Mouse (Mus musculus) adrenal gland, postnatal 36 days (tissue): Measurements from ENCODE around the gene Hist1h4j. TPM values are rescaled to one million over a fixed set of nuclear protein-coding genes. Genes with fewer than 3 reads are reported as not detected.
"Not testable (repeated sequence)": the region's sequence is repeated elsewhere in the genome, so short reads cannot be mapped to it uniquely, and the experiment has no call there.

Experiments used
- DNase-seq, 2 experiments: peaks; one replicate each; pipeline ENCODE4 v3.0.0; 2021; ENCODE audit warnings: mixed read lengths in 1 of 2
- microRNA-seq: library from miRNA; unstranded; fragments of <30 nt; microRNA quantifications from one replicate; pipeline ENCODE4 v1.2.0, GENCODE M21; 2021
- total RNA-seq, 2 experiments: library from RNA; stranded (reverse); gene quantifications; 2 replicates each; pipeline ENCODE4 v1.2.3; 2021

Gene Hist1h4j
- total RNA-seq, 2 experiments from 2014 or later: 11.8 to 14.2 TPM

DNA sequence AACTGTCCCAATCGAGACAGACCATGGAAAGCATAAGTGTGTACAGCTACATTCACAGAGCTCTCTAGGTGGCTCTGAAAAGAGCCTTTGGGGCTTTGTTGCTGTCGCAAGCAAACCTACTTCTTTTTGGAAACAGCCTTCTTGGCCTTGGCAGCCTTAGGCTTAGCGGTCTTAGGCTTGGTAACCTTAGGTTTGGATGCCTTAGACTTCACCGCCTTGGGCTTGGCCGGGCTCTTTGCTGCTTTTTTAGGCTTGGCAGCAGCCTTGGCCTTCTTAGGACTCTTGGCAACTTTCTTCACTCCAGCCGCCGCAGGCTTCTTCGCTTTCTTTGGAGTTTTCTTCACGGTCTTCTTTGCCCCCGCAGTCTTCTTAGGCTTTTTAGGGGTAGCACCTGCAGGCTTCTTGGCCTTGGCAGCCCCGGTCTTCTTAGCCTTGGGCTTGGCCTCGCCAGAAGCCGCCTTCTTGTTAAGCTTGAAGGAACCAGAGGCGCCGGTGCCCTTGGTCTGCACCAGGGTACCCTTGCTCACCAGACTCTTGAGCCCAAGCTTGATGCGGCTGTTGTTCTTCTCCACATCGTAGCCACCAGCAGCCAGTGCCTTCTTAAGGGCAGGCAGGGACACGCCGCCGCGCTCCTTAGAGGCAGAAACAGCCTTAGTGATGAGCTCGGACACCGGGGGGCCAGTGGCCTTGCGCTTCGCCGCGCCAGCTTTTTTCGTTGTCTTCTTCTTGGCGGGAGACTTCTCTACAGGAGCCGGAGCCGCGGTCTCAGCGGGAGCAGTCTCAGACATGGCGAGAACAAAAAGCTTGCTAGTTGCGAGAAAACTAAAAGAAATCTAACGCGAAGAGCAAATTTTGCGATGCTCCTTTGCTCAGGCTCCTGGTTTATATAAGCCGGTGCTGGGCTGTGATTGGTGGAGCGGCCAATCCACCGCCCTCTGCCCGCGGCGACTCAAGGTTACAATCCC lies 45.2 kb downstream of the Hist1h4j start, which contains the start of gene Hist1h1b:
Gene Hist1h1b (minus strand): TSS at position 859 of the 965 bp plus-strand sequence.
- DNase-seq: peak; percentile 78 to 83

DNA sequence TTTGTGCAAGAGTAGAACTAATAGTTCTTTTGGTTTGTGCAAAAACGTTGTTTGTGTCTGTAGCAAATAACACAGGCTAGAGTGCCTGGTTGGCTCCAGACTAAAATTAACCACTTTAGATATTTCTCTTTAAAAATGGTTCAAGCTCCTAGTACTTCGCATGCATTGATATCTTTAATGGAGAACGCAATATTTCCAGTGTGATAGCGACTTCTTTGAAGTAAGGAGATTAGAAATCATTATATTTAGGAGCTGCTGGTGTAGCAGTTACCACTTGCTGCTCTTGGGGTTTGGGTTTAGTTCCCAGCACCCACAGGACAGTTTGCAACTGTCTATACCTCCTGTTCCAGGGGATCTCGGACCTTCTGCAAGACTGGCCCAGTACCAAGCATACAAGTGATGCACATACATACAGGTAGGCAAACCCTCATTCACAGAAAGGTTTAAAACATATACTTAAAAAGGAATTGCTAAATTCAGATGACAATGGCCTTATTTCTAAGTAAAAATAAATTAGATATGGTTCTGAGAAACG lies 46.2 kb downstream of the Hist1h4j start:
- no peak for DNase-seq

DNA sequence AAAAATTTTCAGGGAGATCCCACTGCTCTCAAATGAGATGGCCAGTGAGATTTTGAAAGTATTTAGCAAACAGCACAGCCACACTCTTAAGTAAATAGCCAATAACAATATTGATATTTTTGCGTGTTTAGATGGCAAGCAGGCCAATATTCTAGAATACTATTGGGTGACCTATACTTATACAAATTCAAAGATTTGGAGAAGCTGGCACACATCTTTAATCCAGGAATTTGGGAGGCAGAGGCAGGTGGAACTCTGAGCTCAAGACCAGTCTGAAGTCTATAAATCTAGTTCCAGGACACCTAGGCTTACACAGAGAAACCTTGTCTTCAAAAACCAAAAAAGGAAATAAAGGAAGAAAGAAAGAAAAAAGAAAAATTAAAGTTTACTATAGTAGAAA lies 46.8 kb downstream of the Hist1h4j start:
- no peak for DNase-seq

DNA sequence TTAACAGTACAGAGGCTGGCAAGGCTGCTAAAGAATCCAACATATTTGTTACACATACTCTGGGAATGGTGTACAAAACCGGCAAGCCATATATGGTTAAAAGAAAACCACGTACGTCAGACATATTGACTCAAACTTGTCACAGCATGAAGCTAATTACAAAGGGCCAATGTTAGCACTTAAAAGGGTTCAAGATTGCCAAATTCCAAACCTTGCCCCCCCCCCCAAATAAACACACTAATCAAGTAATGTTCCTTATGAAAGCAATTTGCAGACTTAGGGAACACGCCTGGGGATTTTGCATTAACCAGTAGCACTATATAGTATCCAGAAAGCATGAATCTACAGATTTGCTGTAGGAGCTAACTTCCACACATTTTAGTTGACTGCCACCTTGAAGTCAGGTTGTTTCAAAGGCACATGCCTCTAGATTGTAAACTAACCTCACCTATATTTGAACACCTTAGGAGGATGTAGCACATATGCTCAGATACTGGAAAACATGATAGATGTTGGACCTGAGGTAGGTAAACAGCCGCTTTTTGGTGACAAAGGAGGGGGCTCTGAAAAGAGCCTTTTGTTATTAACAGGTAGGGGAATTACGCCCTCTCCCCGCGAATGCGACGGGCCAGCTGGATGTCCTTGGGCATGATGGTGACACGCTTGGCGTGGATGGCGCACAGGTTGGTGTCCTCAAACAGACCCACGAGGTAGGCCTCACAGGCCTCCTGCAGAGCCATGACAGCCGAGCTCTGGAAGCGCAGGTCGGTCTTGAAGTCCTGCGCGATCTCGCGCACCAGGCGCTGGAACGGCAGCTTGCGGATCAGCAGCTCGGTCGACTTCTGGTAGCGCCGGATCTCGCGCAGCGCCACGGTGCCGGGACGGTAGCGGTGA lies 47.7 kb downstream of the Hist1h4j start:
- DNase-seq: not testable (repeated sequence)

DNA sequence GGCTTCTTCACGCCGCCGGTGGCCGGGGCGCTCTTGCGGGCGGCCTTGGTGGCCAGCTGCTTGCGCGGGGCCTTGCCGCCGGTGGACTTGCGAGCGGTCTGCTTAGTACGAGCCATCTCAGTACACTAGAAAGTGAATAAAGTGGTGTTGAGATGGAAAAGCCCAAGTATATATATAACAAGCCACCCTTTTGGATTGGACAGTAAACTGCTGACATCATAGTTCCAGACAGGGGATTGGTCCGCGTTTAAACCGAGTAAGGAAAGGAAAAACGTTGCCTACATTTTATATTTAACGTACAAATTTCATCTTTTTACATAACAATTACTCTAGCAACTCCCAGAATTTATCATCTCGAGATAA lies 48.4 kb downstream of the Hist1h4j start, which contains the start of gene Hist1h3i:
Gene Hist1h3i (minus strand): TSS at position 116 of the 363 bp plus-strand sequence.
- peak; percentile 42 to 58 for DNase-seq

DNA sequence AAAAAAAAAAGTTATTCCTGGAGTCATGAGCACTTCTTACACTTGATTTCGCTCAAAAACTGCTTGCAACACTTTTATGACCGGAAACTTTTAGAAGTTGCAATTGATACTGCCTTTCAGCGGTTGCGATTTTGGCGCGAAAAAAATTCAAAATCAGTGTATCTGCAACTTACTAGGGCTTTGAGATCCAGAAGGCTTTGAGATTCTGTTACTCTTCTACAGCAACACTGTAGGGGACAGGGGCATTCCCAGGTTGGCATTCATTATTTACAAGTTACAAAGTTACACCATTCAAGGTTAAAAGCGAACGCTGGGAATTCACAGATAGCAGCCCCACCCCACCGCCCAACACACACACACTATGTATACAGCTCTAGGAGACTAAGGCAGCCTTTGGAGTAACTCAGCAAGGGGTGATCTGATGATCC lies 48.9 kb downstream of the Hist1h4j start:
- DNase-seq: peak in 1 of 2 experiments; percentile 30

DNA sequence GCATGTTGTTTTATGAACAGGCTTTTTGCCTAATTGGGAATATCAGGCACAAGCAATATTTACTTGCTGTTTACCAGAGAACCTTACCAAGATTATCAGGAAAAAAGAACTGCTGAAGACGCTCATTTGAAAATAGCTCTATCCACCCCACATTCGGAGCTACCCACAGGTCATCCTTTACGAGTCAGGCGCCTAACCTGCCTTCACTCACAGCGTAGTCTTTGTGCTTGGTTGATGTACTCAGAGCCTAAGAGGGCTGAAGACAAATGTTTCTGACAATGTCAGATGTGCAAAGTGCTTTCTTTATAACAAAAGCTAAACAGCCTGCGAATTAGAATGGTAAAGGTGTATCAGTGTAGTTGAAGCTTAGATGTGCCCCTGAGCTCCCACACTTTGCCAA lies 49.4 kb downstream of the Hist1h4j start:
- no peak for DNase-seq

Small RNA genes lying within 50 kb of the gene (microRNA-seq; reads per million reads assigned to microRNA genes)
- gene Gm44357 (not detected), gene Gm44367 (not detected), gene Gm44454 (not detected)

Other genes with a start within 250 kb of the Hist1h4j start
- gene AK157302, start 239.8 kb upstream of the Hist1h4j start, total RNA-seq: 10 to 100 TPM; 11.0 to 12.8 TPM
- gene Gm11273, start 233.6 kb upstream of the Hist1h4j start, total RNA-seq: 10 to 100 TPM; 89.0 to 99.3 TPM
- 10 to 100 TPM; 16.9 to 19.2 TPM for gene Zkscan8, start 203.9 kb upstream of the Hist1h4j start, total RNA-seq
- not detected for gene Olfr1366, start 192.3 kb upstream of the Hist1h4j start, total RNA-seq
- not detected for gene Olfr1535, start 175.2 kb upstream of the Hist1h4j start, total RNA-seq
- not detected for gene Olfr1364, start 153.3 kb upstream of the Hist1h4j start, total RNA-seq
- gene Olfr1362, start 121.0 kb upstream of the Hist1h4j start, total RNA-seq: not detected
- not detected for gene Olfr11, start 92.5 kb upstream of the Hist1h4j start, total RNA-seq
- not detected for gene Olfr1361, start 71.7 kb upstream of the Hist1h4j start, total RNA-seq
- gene Olfr1360, start 57.7 kb upstream of the Hist1h4j start, total RNA-seq: not detected
- gene Olfr1359, start 37.0 kb upstream of the Hist1h4j start, total RNA-seq: not detected
- gene Hist1h2bl, start 18.9 kb upstream of the Hist1h4j start, total RNA-seq: 10 to 100 TPM; 60.4 to 64.6 TPM
- gene Hist1h2ai, start 18.6 kb upstream of the Hist1h4j start, total RNA-seq: 10 to 100 TPM in 1 of 2 experiments, 1 to 10 TPM in 1; 7.6 to 50.2 TPM
- 10 to 100 TPM; 68.3 to 81.7 TPM for gene Hist1h3h, start 17.4 kb upstream of the Hist1h4j start, total RNA-seq
- 10 to 100 TPM; 17.4 to 18.8 TPM for gene Hist1h2bm, start 13.0 kb upstream of the Hist1h4j start, total RNA-seq
- gene Hist1h4k, start 15.4 kb downstream of the Hist1h4j start, total RNA-seq: 100 to 1,000 TPM; 172 to 183 TPM
- 10 to 100 TPM; 18.0 to 19.9 TPM for gene Hist1h2ak, start 18.8 kb downstream of the Hist1h4j start, total RNA-seq
- 10 to 100 TPM; 36.1 to 38.9 TPM for gene Hist1h2bn, start 19.1 kb downstream of the Hist1h4j start, total RNA-seq
- gene Hist1h1b, start 45.6 kb downstream of the Hist1h4j start, total RNA-seq: 10 to 100 TPM; 26.2 to 28.0 TPM
- 10 to 100 TPM; 61.4 to 73.9 TPM for gene Hist1h3i, start 48.3 kb downstream of the Hist1h4j start, total RNA-seq
- 1 to 10 TPM; 7.5 to 9.1 TPM for gene Hist1h2an, start 52.2 kb downstream of the Hist1h4j start, total RNA-seq
- gene Hist1h2bp, start 52.4 kb downstream of the Hist1h4j start, total RNA-seq: 10 to 100 TPM; 21.9 to 22.1 TPM
- 10 to 100 TPM; 74.0 to 76.3 TPM for gene Hist1h2bq, start 75.1 kb downstream of the Hist1h4j start, total RNA-seq
- 10 to 100 TPM; 24.0 to 56.4 TPM for gene Hist1h2ao, start 75.4 kb downstream of the Hist1h4j start, total RNA-seq
- gene Hist1h4m, start 76.7 kb downstream of the Hist1h4j start, total RNA-seq: 100 to 1,000 TPM; 215 to 270 TPM
- gene Hist1h4n, start 97.1 kb downstream of the Hist1h4j start, total RNA-seq: 100 to 1,000 TPM in 1 of 2 experiments, 10 to 100 TPM in 1; 56.0 to 125 TPM
- gene Hist1h2ap, start 98.4 kb downstream of the Hist1h4j start, total RNA-seq: 10 to 100 TPM; 48.2 to 72.9 TPM
- 10 to 100 TPM; 72.5 to 76.9 TPM for gene Hist1h2br, start 98.7 kb downstream of the Hist1h4j start, total RNA-seq
- gene Zfp184, start 210.0 kb downstream of the Hist1h4j start, total RNA-seq: 1 to 10 TPM; 1.5 to 1.6 TPM
- gene Pom121l2, start 246.1 kb downstream of the Hist1h4j start, total RNA-seq: not detected